Mouse (Mus musculus) G1E (cell line): ENCODE measurements around the gene Cdhr3. TPM values are rescaled to one million over a fixed set of nuclear protein-coding genes. Genes with fewer than 3 reads are reported as not detected.

Experiments used
- ATAC-seq: 2 replicates; pipeline ENCODE4 v1.8.0; 2016; ENCODE audit warnings: mild to moderate bottlenecking; ENCODE audit not compliant: insufficient number of reproducible peaks, poor library complexity, low FRiP score, severe bottlenecking; ENCODE audit errors: extremely low read depth
- DNase-seq: peaks from one replicate; pipeline ENCODE4 v3.0.0; 2012; ENCODE audit warnings: low spot score
- H3K27me3 ChIP-seq: 2 replicates; pipeline ENCODE4 v1.6.1; 2012; ENCODE audit warnings: mild to moderate bottlenecking, low read length, inconsistent platforms; ENCODE audit not compliant: insufficient read depth
- H3K36me3 ChIP-seq: replicated peaks from 2 replicates; pipeline ENCODE3; 2012; ENCODE audit warnings: mild to moderate bottlenecking, inconsistent platforms
- H3K4me1 ChIP-seq: 2 replicates; pipeline ENCODE4 v1.6.1; 2012; ENCODE audit warnings: low read depth, low read length, inconsistent platforms, mixed read lengths; ENCODE audit not compliant: insufficient read depth
- H3K4me3 ChIP-seq: 2 replicates; pipeline ENCODE4 v1.5.1; 2012; ENCODE audit warnings: low read depth, mild to moderate bottlenecking, inconsistent platforms, low read length, moderate library complexity, mixed read lengths
- H3K9me3 ChIP-seq: replicated peaks from 2 replicates; pipeline ENCODE4 v1.6.1; 2012; ENCODE audit warnings: inconsistent platforms
- CTCF ChIP-seq: IDR thresholded peaks from 2 replicates; pipeline ENCODE4 v1.5.1; 2012; ENCODE audit warnings: low read depth, low read length, inconsistent platforms, mixed read lengths
- GATA1 ChIP-seq: IDR thresholded peaks from 2 replicates; pipeline ENCODE4 v1.6.1; 2012; ENCODE audit warnings: borderline replicate concordance, low read length, inconsistent platforms, mixed read lengths
- GATA2 ChIP-seq: IDR thresholded peaks from 2 replicates; pipeline ENCODE4 v1.6.1; 2012; ENCODE audit warnings: low read depth, low read length, inconsistent platforms, borderline replicate concordance
- POLR2AphosphoS5 ChIP-seq: IDR thresholded peaks from 2 replicates; pipeline ENCODE4 v1.6.1; 2012; ENCODE audit warnings: low read depth, low read length, inconsistent platforms; ENCODE audit not compliant: insufficient replicate concordance
- TAL1 ChIP-seq: conservative IDR thresholded peaks from 2 replicates; pipeline ENCODE4 v1.6.1; 2012; ENCODE audit warnings: low read depth, low read length, inconsistent platforms, mixed read lengths
- polyA plus RNA-seq: library from polyadenylated mRNA; stranded (reverse); fragments of >175 nt; gene quantifications from 2 replicates; pipeline ENCODE4 v1.2.3, GENCODE M21; 2012
- total RNA-seq, 2 experiments: library from RNA; stranded (forward) in 1 of 2; stranded (reverse) in 1 of 2; fragments of 200-1000 nt in 1 of 2; fragments of >200 nt in 1 of 2; fragmentation: Nextera tagmentation in 1 of 2; gene quantifications; 2 replicates each; pipeline ENCODE4 v1.2.3; 2014 to 2017

The Cdhr3 gene
- total and polyA plus RNA-seq, 3 experiments: 0.22 TPM; not detected in 2

- Histone ChIP-seq H3K27me3 (peaks cover 74% of the 10 kb centered on the region), H3K4me1 (peaks cover 8% of the 10 kb centered on the region; the same call in 1 of the 2 replicates), H3K36me3 (no peaks in the 10 kb centered on the region), H3K4me3 (no peak overlapping the region), H3K9me3 (no peaks in the 10 kb centered on the region)
- no peak for ATAC-seq
- TF ChIP-seq TAL1: no peak
- no peak for TF ChIP-seq GATA2
- no peak for TF ChIP-seq CTCF
- no peak for TF ChIP-seq GATA1
- DNase-seq: no peak
Observed at GRCm38 (mm10) chr12:33128121-33128520, 35.4 kb upstream of the Cdhr3 start.

GRCm38 (mm10) chr12:33126243-33126642, 33.6 kb upstream of the Cdhr3 start:
- no peaks in the 10 kb centered on the region for H3K9me3 ChIP-seq
- DNase-seq (no peak), ATAC-seq (no peak)
- no peaks in the 10 kb centered on the region for H3K36me3 ChIP-seq
- H3K4me1 ChIP-seq: peaks cover 8% of the 10 kb centered on the region; the same call in 1 of the 2 replicates
- no peak overlapping the region for H3K4me3 ChIP-seq
- no peak for TF ChIP-seq CTCF
- no peak for TF ChIP-seq GATA2
- TF ChIP-seq GATA1: no peak
- H3K27me3 ChIP-seq: peaks cover 72% of the 10 kb centered on the region

GRCm38 (mm10) chr12:33125594-33126227, 33.0 kb upstream of the Cdhr3 start:
- Histone ChIP-seq H3K4me3 (no peak overlapping the region), H3K36me3 (no peaks in the 10 kb centered on the region), H3K27me3 (peaks cover 72% of the 10 kb centered on the region), H3K9me3 (no peaks in the 10 kb centered on the region), H3K4me1 (peaks cover 8% of the 10 kb centered on the region; the same call in 1 of the 2 replicates)
- ATAC-seq (peak; percentile 76), DNase-seq (no peak)
- TF ChIP-seq POLR2AphosphoS5 (no peak), GATA2 (no peak), GATA1 (no peak), CTCF (no peak), TAL1 (no peak)

- DNase-seq: no peak
- no peaks in the 10 kb centered on the region for H3K9me3 ChIP-seq
- ATAC-seq: no peak
- H3K4me3 ChIP-seq: no peak overlapping the region
- no peaks in the 10 kb centered on the region for H3K4me1 ChIP-seq
- peaks cover 53% of the 10 kb centered on the region for H3K27me3 ChIP-seq
- no peak for TF ChIP-seq TAL1
- no peak for TF ChIP-seq GATA1
- no peak for TF ChIP-seq GATA2
- TF ChIP-seq CTCF: no peak
- TF ChIP-seq POLR2AphosphoS5: no peak
- no peaks in the 10 kb centered on the region for H3K36me3 ChIP-seq
Observed at GRCm38 (mm10) chr12:33118624-33119301, 26.1 kb upstream of the Cdhr3 start.

GRCm38 (mm10) chr12:33110894-33111471, 18.3 kb upstream of the Cdhr3 start:
- TF ChIP-seq GATA2 (no peak), CTCF (no peak), TAL1 (no peak), GATA1 (no peak), POLR2AphosphoS5 (no peak)
- no peak for ATAC-seq
- no peak overlapping the region for H3K4me3 ChIP-seq
- H3K36me3 ChIP-seq: no peaks in the 10 kb centered on the region
- H3K27me3 ChIP-seq: peaks cover 28% of the 10 kb centered on the region
- H3K4me1 ChIP-seq: no peaks in the 10 kb centered on the region
- no peaks in the 10 kb centered on the region for H3K9me3 ChIP-seq
- DNase-seq: no peak

GRCm38 (mm10) chr12:33109531-33109930, 16.9 kb upstream of the Cdhr3 start:
- no peak for DNase-seq
- H3K4me3 ChIP-seq: no peak overlapping the region
- TF ChIP-seq GATA2 (no peak), TAL1 (no peak), GATA1 (no peak)
- no peaks in the 10 kb centered on the region for H3K36me3 ChIP-seq
- H3K27me3 ChIP-seq: peaks cover 24% of the 10 kb centered on the region
- peaks cover 3% of the 10 kb centered on the region for H3K9me3 ChIP-seq
- ATAC-seq: no peak; the same call in 1 of the 2 replicates
- H3K4me1 ChIP-seq: no peaks in the 10 kb centered on the region
